Mouse (Mus musculus): ENCODE data around the gene Dynlt1c.
"Not testable (repeated sequence)": the region's sequence is repeated elsewhere in the genome, so short reads cannot be mapped to it uniquely, and the experiment has no call there.

DNA sequence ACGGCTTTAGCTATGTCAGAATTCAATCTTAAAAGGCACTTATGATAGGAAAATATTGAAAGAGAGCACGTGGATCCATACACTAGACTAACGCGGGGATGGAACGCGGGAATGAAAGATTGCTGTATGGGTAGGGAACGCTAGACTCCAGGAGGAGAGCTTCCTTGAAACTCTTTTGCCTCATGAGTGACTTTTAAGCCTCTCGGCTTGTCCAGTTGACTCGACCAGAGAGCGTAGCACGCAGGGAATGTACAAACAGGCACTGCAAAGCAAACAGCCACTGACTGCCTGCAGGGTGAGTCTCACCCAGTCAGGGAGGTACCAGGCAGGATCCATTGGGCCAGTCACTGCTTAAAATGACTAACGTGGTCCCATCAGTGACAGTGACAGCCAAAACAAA is 20.5 kb downstream of the Dynlt1c start:
- not testable (repeated sequence) for TF ChIP-seq CTCF (conservative IDR thresholded peaks at IDR 0.05; ENCODE audit: insufficient read depth, insufficient read length, low read depth, low read length); POLR2A (IDR thresholded peaks at IDR 0.05; ENCODE audit: low read depth, low read length)
